Mouse (Mus musculus) hindbrain, embryonic 15.5 days (tissue): ENCODE measurements around the gene Plekhm3. TPM values are rescaled to one million over a fixed set of nuclear protein-coding genes. Genes with fewer than 3 reads are reported as not detected.

Source experiments
- ATAC-seq: fragments of 200-750 bp; cut with Nextera tagmentation; 2 replicates; pipeline ENCODE4 v1.8.0; 2017; ENCODE audit warnings: low read depth, moderate number of reproducible peaks, moderate TSS enrichment; ENCODE audit not compliant: low FRiP score
- H3K27ac ChIP-seq: fragments of 300-500 bp; sonication (generic); replicated peaks from 2 replicates; pipeline ENCODE4 v1.5.1; 2015; ENCODE audit warnings: mild to moderate bottlenecking, inconsistent platforms
- H3K27me3 ChIP-seq: fragments of 300-500 bp; sonication (generic); 2 replicates; pipeline ENCODE4 v1.6.1; 2015; ENCODE audit warnings: control low read depth, inconsistent platforms
- H3K36me3 ChIP-seq: fragments of 300-500 bp; sonication (generic); 2 replicates; pipeline ENCODE4 v1.6.1; 2015; ENCODE audit warnings: control low read depth, inconsistent platforms
- H3K4me1 ChIP-seq: fragments of 300-500 bp; sonication (generic); replicated peaks from 2 replicates; pipeline ENCODE4 v1.6.1; 2015; ENCODE audit warnings: control low read depth, inconsistent platforms
- H3K4me2 ChIP-seq: fragments of 300-500 bp; sonication (generic); 2 replicates; pipeline ENCODE4 v1.6.1; 2015; ENCODE audit warnings: moderate library complexity, mild to moderate bottlenecking, inconsistent platforms
- H3K4me3 ChIP-seq: fragments of 300-500 bp; sonication (generic); 2 replicates; pipeline ENCODE4 v1.5.1; 2015; ENCODE audit warnings: mild to moderate bottlenecking, inconsistent platforms
- H3K9ac ChIP-seq: fragments of 300-500 bp; sonication (generic); 2 replicates; pipeline ENCODE4 v1.6.1; 2015; ENCODE audit warnings: inconsistent platforms
- H3K9me3 ChIP-seq: fragments of 300-500 bp; sonication (generic); 2 replicates; pipeline ENCODE4 v1.6.1; 2016; ENCODE audit warnings: control low read depth, inconsistent platforms
- WGBS: fragments of 180-500 bp; shearing (Covaris S2); methylation state at CpG from one replicate; pipeline ENCODE4 v1.1.7; 2015; 5-methylcytosine and 5-hydroxymethylcytosine counted together
- polyA plus RNA-seq: library from polyadenylated mRNA; unstranded; fragments of >200 nt; fragmentation: Nextera tagmentation; extraction: Ambion mirVana; gene quantifications from 2 replicates; pipeline ENCODE4 v1.2.1, GENCODE M21; 2015

Gene Plekhm3
- polyA plus RNA-seq, 1 experiment from 2014 or later = 11.1 TPM

DNA sequence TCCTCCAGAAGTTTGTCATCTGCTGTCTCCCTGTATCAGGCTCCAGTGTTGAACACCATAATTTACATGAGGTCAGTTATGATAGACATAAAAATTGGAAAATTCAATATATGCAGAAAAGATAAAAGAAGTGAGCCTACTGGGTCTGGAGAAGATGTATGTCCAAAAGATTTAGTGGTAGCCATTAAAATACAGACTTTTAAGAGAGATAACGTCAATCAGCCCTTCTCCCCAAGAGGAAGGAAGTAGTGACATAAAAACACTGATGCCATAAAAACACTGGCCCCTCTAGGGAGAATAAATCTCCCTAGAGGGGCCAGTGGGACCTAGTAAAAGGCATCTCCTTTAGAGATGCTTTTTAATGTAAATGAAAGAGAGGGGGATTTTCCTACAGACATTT is 90.5 kb downstream of the Plekhm3 start:
- no peak for ATAC-seq
- no peak overlapping the region for H3K9ac ChIP-seq
- no peaks in the 10 kb centered on the region for H3K36me3 ChIP-seq
- H3K9me3 ChIP-seq = no peaks in the 10 kb centered on the region
- 67% methylated on average over 1 of the region's 1 CpGs for WGBS
- H3K4me3 ChIP-seq = no peak overlapping the region
- H3K27ac ChIP-seq = no peak overlapping the region
- H3K27me3 ChIP-seq = no peaks in the 10 kb centered on the region
- H3K4me1 ChIP-seq = no peaks in the 10 kb centered on the region
- no peak overlapping the region for H3K4me2 ChIP-seq

DNA sequence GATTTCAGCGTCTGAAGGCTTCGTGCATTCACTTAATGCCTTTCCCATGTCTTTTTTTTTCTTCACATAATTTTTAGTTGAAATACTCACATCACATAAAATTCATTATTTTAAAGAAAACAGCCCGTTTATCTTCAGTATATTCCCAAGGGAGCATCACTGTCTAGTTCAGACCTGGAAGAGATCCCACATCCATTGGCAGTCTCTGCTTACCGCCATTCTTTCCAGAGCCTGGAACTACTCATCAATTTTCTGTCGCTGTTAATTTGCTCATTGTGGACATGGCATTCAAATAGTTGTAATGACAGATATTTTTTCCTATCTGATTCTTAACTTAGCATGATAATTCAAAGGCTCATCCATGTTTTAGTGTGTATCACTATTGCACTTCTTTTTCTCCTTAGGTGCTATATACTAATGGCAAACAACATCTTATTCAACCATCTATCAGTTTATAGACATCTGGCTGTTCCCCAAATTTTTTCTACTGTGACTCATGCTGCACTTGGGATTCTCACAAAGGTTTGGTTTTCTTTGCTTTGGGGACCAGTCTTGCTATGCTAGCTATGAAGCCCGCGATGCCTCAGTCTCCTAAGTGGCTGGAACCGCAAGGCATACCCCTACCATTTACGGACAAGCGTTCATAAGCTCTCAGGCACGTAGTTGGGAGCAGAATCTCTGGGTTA is 96.2 kb downstream of the Plekhm3 start:
- H3K9ac ChIP-seq = no peak overlapping the region
- ATAC-seq = no peak

DNA sequence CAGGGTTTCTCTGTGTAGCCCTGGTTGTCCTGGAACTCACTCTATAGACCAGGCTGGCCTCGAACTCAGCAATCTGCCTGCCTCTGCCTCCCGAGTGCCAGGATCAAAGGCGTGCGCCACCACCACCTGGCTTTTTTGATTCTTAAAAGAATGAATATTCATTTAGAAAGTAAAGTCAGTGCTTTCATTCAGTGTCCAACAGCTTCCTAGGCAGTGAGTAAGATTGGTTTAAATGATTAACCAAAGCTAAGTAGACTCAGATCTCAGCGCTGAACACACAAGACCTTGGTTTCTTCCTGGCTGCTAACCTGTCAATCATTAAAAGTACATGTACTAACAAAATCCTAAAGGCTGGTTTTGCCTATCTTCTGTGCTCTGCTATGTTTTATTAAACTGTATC is 96.8 kb downstream of the Plekhm3 start:
- ATAC-seq = no peak
- H3K9ac ChIP-seq = no peak overlapping the region
- H3K4me3 ChIP-seq = no peak overlapping the region
- no peaks in the 10 kb centered on the region for H3K9me3 ChIP-seq
- WGBS = 88% methylated on average over 5 of the region's 5 CpGs
- H3K36me3 ChIP-seq = no peaks in the 10 kb centered on the region
- no peaks in the 10 kb centered on the region for H3K4me1 ChIP-seq
- no peaks in the 10 kb centered on the region for H3K27me3 ChIP-seq
- H3K27ac ChIP-seq = no peak overlapping the region
- H3K4me2 ChIP-seq = no peak overlapping the region

More for the DNA sequence above, 96.2 kb downstream of the Plekhm3 start:
- Histone ChIP-seq H3K9me3 (no peaks in the 10 kb centered on the region), H3K27me3 (no peaks in the 10 kb centered on the region), H3K27ac (no peak overlapping the region), H3K36me3 (no peaks in the 10 kb centered on the region), H3K4me1 (no peaks in the 10 kb centered on the region), H3K4me3 (no peak overlapping the region), H3K4me2 (no peak overlapping the region)
- 89% methylated on average over 11 of the region's 11 CpGs for WGBS

DNA sequence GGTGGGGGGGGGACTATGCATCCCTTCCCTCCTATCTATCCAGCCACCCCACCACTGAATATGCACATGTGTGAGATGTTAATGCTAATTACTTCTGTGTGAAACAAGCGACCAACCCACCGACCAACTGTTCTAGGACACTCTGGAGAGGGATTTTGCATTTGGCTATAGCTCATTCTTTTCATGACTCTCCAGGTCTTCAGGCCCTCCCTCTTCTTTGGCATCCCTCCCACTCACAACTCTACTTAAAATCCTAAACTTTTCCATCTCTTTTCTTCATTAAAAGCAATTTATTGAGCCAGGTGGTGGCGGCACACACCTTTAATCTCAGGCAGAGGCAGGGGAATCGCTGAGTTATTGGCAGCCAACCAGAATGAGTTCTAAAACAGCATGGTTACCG is 101.8 kb downstream of the Plekhm3 start:
- Histone ChIP-seq H3K4me1 (peaks cover 8% of the 10 kb centered on the region; the same call in 1 of the 2 replicates), H3K4me3 (no peak overlapping the region), H3K27me3 (no peaks in the 10 kb centered on the region), H3K36me3 (no peaks in the 10 kb centered on the region), H3K9me3 (no peaks in the 10 kb centered on the region), H3K4me2 (no peak overlapping the region), H3K27ac (no peak overlapping the region), H3K9ac (no peak overlapping the region)
- 66% methylated on average over 5 of the region's 5 CpGs for WGBS
- ATAC-seq = no peak

DNA sequence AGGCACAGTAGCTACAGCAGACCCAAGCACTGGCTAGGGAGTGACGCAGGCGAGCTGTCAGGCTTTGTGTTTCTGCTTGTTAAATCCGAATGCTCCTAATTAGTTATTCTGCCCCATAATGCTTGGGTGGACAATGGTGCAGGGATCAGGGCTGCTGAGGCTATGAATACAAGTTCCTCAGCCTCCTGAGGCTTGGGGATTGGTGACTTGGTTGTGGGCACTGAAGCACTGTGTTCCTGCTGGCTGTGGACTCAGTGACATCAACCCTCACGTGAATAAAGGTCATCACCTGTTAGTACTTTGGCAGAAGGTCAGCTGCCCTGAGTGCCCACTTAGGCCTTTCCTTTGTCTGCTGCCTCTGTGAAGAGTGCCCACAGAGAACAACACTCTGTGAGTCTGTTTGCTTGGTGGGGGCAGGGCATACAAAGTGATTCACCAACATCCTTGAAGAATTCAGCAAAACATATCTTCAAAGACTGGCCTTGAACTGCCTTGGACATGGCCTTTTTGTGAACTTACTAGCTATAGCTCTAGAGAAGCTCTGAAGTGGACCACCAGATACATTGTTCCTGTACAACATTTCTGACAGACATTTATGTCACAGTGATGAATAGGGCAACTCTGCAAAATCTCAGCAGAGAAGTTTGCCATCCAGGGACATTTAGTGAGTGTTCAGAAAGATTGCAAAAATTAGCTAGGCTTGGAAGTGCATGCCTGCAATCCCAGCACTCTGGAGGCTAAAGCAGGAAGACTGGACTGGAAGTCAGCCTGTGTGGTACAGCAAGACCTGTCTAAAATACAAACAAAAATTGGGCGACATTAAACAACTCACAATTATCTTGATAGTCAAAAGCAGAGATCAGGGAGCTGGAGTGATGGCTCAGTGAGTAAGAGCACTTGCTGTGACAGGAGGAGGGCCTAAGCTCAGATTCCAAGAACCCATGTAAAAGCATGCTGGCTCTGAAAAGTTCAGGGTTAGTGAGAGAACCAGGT is 102.6 kb downstream of the Plekhm3 start:
- no peak overlapping the region for H3K4me3 ChIP-seq
- no peaks in the 10 kb centered on the region for H3K36me3 ChIP-seq
- no peak overlapping the region for H3K27ac ChIP-seq
- 32% methylated on average over 5 of the region's 5 CpGs for WGBS
- H3K27me3 ChIP-seq = no peaks in the 10 kb centered on the region
- H3K4me2 ChIP-seq = no peak overlapping the region
- peak; percentile 78 for ATAC-seq
- H3K9ac ChIP-seq = no peak overlapping the region
- peaks cover 8% of the 10 kb centered on the region; the same call in 1 of the 2 replicates for H3K4me1 ChIP-seq
- H3K9me3 ChIP-seq = no peaks in the 10 kb centered on the region

DNA sequence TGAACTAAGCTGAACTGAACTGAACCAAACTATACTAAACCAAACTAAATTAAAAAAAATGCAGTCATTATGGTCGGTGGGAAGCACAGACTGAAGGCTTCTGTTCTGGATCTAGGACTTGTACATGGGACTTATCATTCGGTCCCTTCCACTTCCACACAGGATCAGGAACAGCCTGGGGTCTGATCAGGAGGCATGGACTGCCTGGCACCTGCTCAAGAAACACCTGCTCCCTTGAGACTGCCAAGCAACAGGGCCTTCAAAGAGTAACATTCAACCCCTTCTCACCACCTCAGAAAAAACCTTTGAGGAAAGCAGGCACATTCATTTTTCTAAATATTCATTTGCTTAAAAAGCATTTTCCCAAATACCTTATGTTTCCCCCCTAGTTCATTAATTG is 103.4 kb downstream of the Plekhm3 start:
- no peaks in the 10 kb centered on the region for H3K27me3 ChIP-seq
- H3K9me3 ChIP-seq = no peaks in the 10 kb centered on the region
- no peak overlapping the region for H3K4me2 ChIP-seq
- peaks cover 8% of the 10 kb centered on the region; the same call in 1 of the 2 replicates for H3K4me1 ChIP-seq
- ATAC-seq = no peak
- H3K9ac ChIP-seq = no peak overlapping the region
- no peak overlapping the region for H3K27ac ChIP-seq
- no peaks in the 10 kb centered on the region for H3K36me3 ChIP-seq
- 76% methylated on average over 2 of the region's 2 CpGs for WGBS
- no peak overlapping the region for H3K4me3 ChIP-seq

DNA sequence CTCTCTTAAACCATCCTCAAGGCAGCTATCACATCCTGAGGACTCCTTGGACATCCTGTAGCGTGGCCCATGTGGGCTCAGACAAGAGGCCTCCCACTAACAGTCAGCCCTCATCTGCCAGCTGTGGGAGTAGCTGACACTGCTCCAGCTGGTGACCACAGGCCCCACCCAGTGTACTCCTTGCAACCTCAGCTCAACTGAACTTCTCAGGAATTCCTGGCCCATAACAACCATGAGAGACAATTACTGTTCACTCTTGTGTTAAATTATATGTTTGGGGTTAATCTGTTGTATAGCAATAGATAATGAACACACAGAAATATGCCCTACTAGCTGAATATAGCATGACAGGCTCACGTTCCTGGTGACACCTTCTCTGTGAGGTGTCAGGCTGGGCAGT is 104.4 kb downstream of the Plekhm3 start:
- H3K9me3 ChIP-seq = no peaks in the 10 kb centered on the region
- H3K27ac ChIP-seq = no peak overlapping the region
- no peaks in the 10 kb centered on the region for H3K36me3 ChIP-seq
- H3K4me1 ChIP-seq = peaks cover 15% of the 10 kb centered on the region; the same call in 1 of the 2 replicates
- no peak overlapping the region for H3K9ac ChIP-seq
- no peak overlapping the region for H3K4me3 ChIP-seq
- no peak for ATAC-seq
- 67% methylated on average over 2 of the region's 2 CpGs for WGBS
- H3K4me2 ChIP-seq = no peak overlapping the region
- H3K27me3 ChIP-seq = no peaks in the 10 kb centered on the region

DNA sequence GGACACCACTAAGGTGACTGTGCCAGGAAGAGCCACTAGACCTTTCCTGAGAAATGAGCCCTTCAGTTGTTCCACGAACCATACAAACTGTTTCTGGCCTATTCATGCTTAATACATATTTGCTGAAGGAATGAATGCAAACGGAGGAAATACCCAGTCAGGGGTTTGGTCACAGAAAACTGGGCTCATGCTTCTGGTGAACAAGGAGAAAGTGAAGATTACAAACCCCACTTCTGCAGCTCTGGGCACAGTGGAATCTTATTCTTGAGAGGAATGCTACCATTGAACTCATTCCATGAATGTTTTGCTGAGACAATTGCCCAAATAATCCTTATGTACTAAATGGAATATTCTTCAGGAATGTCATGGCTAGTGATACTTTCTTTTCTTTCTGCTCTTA is 106.3 kb downstream of the Plekhm3 start:
- Histone ChIP-seq H3K4me1 (peaks cover 15% of the 10 kb centered on the region; the same call in 1 of the 2 replicates), H3K9me3 (no peaks in the 10 kb centered on the region), H3K9ac (no peak overlapping the region), H3K27ac (no peak overlapping the region), H3K4me3 (no peak overlapping the region), H3K36me3 (no peaks in the 10 kb centered on the region), H3K4me2 (no peak overlapping the region), H3K27me3 (no peaks in the 10 kb centered on the region)
- 82% methylated on average over 2 of the region's 2 CpGs for WGBS
- no peak for ATAC-seq

DNA sequence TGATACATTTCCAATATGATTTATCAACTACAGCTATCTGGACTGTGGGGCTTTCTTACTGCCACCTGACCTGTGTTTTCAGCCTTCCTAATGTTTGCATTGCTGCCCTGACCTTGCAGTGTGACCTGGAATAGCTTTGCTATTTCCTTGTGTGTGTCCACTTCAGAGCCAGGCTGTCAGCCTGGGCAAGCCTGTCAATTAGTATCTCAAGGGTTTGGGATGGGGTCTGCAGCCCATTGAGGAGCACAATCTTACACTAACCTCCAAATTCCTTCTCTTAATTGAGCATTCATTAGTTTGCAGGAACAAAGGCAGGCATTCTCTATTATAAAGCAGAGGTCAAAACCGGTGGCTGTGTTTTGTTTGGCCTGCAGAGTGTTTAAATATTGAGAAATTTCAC is 107.6 kb downstream of the Plekhm3 start:
- Histone ChIP-seq H3K27ac (no peak overlapping the region), H3K4me2 (no peak overlapping the region), H3K4me3 (no peak overlapping the region), H3K27me3 (no peaks in the 10 kb centered on the region), H3K4me1 (peaks cover 16% of the 10 kb centered on the region; the same call in 1 of the 2 replicates), H3K36me3 (no peaks in the 10 kb centered on the region), H3K9ac (no peak overlapping the region), H3K9me3 (no peaks in the 10 kb centered on the region)
- 30% methylated on average over 1 of the region's 1 CpGs for WGBS
- no peak for ATAC-seq

DNA sequence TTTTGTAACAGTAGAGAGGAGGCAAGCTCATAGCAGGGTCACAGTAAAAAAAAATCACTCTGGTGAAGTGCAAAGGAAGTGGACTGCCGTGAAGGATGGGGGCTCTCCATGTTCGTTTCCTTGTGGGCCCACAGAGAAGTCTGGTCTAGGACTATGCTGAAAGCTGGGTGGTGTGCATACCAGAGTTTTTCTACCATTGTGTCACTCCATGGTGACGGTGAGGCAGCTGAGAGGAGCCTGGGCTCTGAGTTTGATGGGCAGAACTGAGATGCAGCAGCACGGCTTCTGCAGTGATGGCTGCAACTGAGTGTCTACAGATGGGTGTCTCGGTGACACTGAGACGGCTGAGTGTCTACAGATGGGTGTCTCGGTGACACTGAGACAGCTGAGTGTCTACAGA is 108.5 kb downstream of the Plekhm3 start:
- Histone ChIP-seq H3K4me2 (no peak overlapping the region), H3K27me3 (no peaks in the 10 kb centered on the region), H3K27ac (no peak overlapping the region), H3K4me3 (no peak overlapping the region), H3K9me3 (no peaks in the 10 kb centered on the region), H3K4me1 (peaks cover 12% of the 10 kb centered on the region; the same call in 1 of the 2 replicates), H3K36me3 (no peaks in the 10 kb centered on the region), H3K9ac (no peak overlapping the region)
- ATAC-seq = no peak
- WGBS = 38% methylated on average over 7 of the region's 7 CpGs

DNA sequence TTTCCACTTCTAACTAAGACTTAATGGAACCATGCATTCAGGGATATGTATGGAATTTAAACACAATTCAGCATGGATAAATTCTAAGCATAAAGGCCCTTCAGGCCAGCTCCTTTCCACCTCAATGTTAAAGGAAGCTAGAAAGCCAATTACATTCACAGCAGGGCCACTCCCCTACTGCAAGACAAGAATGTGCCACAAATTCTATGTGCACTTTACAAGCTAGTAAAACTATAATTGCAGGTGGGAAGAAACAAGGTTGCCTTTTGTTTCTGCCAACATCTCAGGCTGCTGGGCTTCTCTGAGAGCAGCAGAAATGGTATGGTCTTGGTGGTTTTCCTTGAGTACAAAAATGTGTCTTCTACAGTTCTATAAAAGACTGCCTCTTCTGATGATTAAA is 109.1 kb downstream of the Plekhm3 start:
- no peak overlapping the region for H3K4me2 ChIP-seq
- H3K4me1 ChIP-seq = peaks cover 12% of the 10 kb centered on the region; the same call in 1 of the 2 replicates
- H3K27ac ChIP-seq = no peak overlapping the region
- ATAC-seq = no peak
- no peaks in the 10 kb centered on the region for H3K9me3 ChIP-seq
- no peaks in the 10 kb centered on the region for H3K36me3 ChIP-seq
- no peak overlapping the region for H3K9ac ChIP-seq
- no peak overlapping the region for H3K4me3 ChIP-seq
- no peaks in the 10 kb centered on the region for H3K27me3 ChIP-seq

DNA sequence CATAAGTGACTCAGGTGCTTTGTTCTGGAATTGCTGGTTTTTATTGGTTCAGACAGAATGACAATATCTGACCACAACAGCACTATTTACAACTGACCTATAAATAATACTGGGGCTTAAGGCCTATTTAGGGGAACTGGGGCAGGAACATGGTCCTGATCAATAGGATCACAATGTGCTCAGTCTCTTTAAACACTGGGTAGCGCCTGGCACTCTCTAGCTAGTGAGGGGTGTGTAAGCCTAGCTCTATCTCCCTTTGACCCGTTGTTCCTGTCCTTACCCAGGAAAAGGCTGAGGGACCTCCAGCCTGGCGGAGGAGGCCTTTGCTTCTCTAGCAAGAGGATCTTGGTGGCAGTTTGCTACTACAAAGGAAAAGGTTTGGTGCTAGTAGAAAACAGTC is 111.6 kb downstream of the Plekhm3 start:
- Histone ChIP-seq H3K4me2 (no peak overlapping the region), H3K4me3 (no peak overlapping the region), H3K27me3 (no peaks in the 10 kb centered on the region), H3K36me3 (no peaks in the 10 kb centered on the region), H3K4me1 (0 out of 2 replicates have a peak, but pooled peaks cover 12% of the 10 kb centered on the region), H3K9me3 (no peaks in the 10 kb centered on the region), H3K27ac (no peak overlapping the region), H3K9ac (no peak overlapping the region)
- 88% methylated on average over 3 of the region's 3 CpGs for WGBS
- no peak for ATAC-seq
